Mouse (Mus musculus) lung, postnatal 0 days (tissue): Measurements from ENCODE around the gene Dus1l. TPM values are rescaled to one million over a fixed set of nuclear protein-coding genes. Genes with fewer than 3 reads are reported as not detected.
"Not testable (repeated sequence)": the region's sequence is repeated elsewhere in the genome, so short reads cannot be mapped to it uniquely, and the experiment has no call there.

Experiments used
- ATAC-seq: fragments of 200-750 bp; cut with Nextera tagmentation; 2 replicates; pipeline ENCODE4 v1.8.0; 2017; ENCODE audit warnings: moderate library complexity
- DNase-seq: peaks from one replicate; pipeline ENCODE4 v3.0.0-alpha.2; 2016; ENCODE audit warnings: low spot score
- H3K27ac ChIP-seq: fragments of 300-500 bp; sonication (generic); 2 replicates; pipeline ENCODE4 v1.5.1; 2014; ENCODE audit warnings: antibody characterized with exemption, mild to moderate bottlenecking, low read length, mixed read lengths
- H3K27me3 ChIP-seq: fragments of 300-500 bp; sonication (generic); replicated peaks from 2 replicates; pipeline ENCODE4 v1.6.1; 2014; ENCODE audit warnings: low read length, mixed read lengths; ENCODE audit not compliant: insufficient read depth
- H3K36me3 ChIP-seq: fragments of 300-500 bp; sonication (generic); 2 replicates; pipeline ENCODE4 v1.6.1; 2014; ENCODE audit warnings: low read length, mixed read lengths; ENCODE audit not compliant: insufficient read depth
- H3K4me1 ChIP-seq: fragments of 300-500 bp; sonication (generic); 2 replicates; pipeline ENCODE4 v1.6.1; 2014; ENCODE audit warnings: antibody characterized with exemption, low read depth, low read length, mixed read lengths; ENCODE audit not compliant: insufficient read depth
- H3K4me2 ChIP-seq: fragments of 300-500 bp; sonication (generic); replicated peaks from 2 replicates; pipeline ENCODE4 v1.6.1; 2014; ENCODE audit warnings: low read depth, mild to moderate bottlenecking, low read length, moderate library complexity, mixed read lengths
- H3K4me3 ChIP-seq: fragments of 300-500 bp; sonication (generic); 2 replicates; pipeline ENCODE4 v1.5.1; 2014; ENCODE audit warnings: low read depth, low read length
- H3K9ac ChIP-seq: fragments of 300-500 bp; sonication (generic); replicated peaks from 2 replicates; pipeline ENCODE4 v1.6.1; 2014; ENCODE audit warnings: low read depth, mild to moderate bottlenecking
- H3K9me3 ChIP-seq: fragments of 300-500 bp; sonication (generic); 2 replicates; pipeline ENCODE4 v1.6.1; 2016; ENCODE audit warnings: low read length, mixed read lengths
- CTCF ChIP-seq: IDR thresholded peaks from 2 replicates; pipeline ENCODE4 v1.5.1; 2016; ENCODE audit warnings: antibody characterized with exemption, mild to moderate bottlenecking
- EP300 ChIP-seq: IDR thresholded peaks from 2 replicates; pipeline ENCODE4 v1.6.1; 2016; ENCODE audit warnings: antibody characterized with exemption, mild to moderate bottlenecking, control low read depth
- WGBS: fragments of 180-500 bp; shearing (Covaris S2); extraction: QIAGEN DNeasy Blood & Tissue Kit; methylation state at CpG from one replicate; pipeline ENCODE4 v1.1.7; 2014; 5-methylcytosine and 5-hydroxymethylcytosine counted together
- polyA plus RNA-seq: library from polyadenylated mRNA; unstranded; fragments of >200 nt; fragmentation: Nextera tagmentation; extraction: Ambion mirVana; gene quantifications from 2 replicates; pipeline ENCODE4 v1.2.1, GENCODE M21; 2015

Dus1l gene
- polyA plus RNA-seq, 1 experiment from 2014 or later, result 43.1 TPM

GRCm38 (mm10) chr11:120775774-120776469 lies 20.3 kb downstream of the Dus1l start:
- TF ChIP-seq EP300, result no peak; the same call in 1 of the 2 replicates
- peak; percentile 100 for TF ChIP-seq CTCF
- H3K4me1 ChIP-seq, result no peaks in the 10 kb centered on the region
- DNase-seq (peak; percentile 96), ATAC-seq (peak; percentile 94)
- H3K9ac ChIP-seq, result no peak overlapping the region
- H3K36me3 ChIP-seq, result no peaks in the 10 kb centered on the region
- H3K4me2 ChIP-seq, result no peak overlapping the region
- H3K9me3 ChIP-seq, result no peaks in the 10 kb centered on the region
- no peak overlapping the region for H3K4me3 ChIP-seq
- no peaks in the 10 kb centered on the region for H3K27me3 ChIP-seq
- no peak overlapping the region for H3K27ac ChIP-seq
- WGBS, result 24% methylated on average over 15 of the region's 15 CpGs

DNA sequence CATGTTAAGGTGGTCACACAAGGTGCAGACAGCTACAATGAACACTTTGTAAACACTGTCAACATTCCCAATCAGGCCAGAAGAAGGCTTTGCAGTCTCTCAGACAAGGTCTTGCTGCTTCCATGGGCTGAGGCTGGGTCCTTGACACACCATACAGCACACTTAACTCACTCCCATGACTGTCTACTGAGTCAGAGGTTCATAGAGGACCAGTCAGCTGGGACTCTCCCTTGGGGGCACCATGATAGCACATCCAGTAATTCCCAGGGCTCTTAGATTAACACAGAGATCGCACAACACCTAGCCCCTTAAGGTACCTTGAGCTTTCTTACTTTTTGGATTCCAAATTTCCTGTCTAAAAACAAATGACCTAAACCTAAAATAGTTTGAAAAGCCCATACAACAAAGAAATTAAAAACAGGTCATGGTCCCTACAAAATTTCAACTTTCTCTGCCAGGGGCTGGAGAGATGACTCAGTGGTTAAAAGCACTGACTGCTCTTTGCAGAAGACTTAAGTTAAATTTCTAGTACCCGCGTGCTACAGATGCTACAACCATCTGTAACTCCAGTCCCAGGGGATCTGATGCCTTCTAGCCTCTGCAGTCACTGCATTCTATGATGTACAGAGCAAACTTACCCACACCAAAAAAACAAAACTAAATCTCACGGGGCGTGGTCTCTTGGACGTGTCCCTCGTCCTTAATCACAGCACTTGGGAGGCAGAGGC lies 22.6 kb downstream of the Dus1l start:
- no peaks in the 10 kb centered on the region for H3K9me3 ChIP-seq
- 91% methylated on average over 7 of the region's 7 CpGs for WGBS
- no peaks in the 10 kb centered on the region for H3K27me3 ChIP-seq
- no peaks in the 10 kb centered on the region for H3K4me1 ChIP-seq
- no peak for TF ChIP-seq EP300
- TF ChIP-seq CTCF, result no peak
- H3K4me2 ChIP-seq, result no peak overlapping the region
- DNase-seq (no peak), ATAC-seq (no peak)
- no peaks in the 10 kb centered on the region for H3K36me3 ChIP-seq
- H3K27ac ChIP-seq, result no peak overlapping the region
- H3K4me3 ChIP-seq, result no peak overlapping the region
- no peak overlapping the region for H3K9ac ChIP-seq

DNA sequence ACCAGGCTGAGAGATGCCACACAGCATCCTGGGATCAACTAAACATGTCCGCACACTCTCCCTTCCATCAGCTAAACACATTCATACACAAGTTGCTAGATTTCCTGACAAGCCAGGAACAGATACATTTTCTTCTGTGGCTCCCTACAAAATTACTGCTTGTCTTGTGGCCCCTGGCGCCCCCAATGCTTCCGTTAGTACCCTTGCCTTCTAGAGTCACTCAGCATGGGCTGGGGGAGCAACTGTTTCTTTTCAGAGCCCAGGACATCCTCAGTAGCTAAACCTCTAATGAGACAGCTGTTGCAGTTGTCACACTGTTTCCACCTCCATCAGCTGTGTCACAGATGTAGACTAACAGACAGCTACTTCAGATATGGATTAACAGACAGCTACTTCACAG lies 23.5 kb downstream of the Dus1l start:
- H3K9me3 ChIP-seq, result no peaks in the 10 kb centered on the region

DNA sequence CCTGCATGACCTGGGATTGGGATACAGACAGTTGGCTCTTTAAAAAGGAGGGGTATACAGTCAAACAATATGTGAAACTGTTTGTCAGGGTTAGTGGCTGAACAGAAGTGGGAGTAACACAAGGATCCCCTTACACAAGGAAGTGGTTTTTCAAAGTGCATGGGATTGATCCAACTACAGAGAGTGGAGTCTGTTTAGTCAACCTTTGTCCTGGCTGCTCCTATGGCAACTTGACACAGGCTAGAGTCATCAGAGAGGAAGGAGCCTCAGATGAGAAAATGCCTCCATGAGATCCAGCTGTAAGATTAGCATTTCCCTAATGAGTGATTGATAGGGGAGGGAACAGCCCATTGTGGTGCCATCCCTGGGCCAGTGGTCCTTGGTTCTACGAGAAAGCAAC lies 28.0 kb downstream of the Dus1l start:
- Histone ChIP-seq H3K4me1 (no peaks in the 10 kb centered on the region), H3K9ac (no peak overlapping the region), H3K9me3 (no peaks in the 10 kb centered on the region), H3K4me2 (no peak overlapping the region), H3K27me3 (no peaks in the 10 kb centered on the region), H3K36me3 (no peaks in the 10 kb centered on the region), H3K4me3 (no peak overlapping the region), H3K27ac (no peak overlapping the region)
- peak; percentile 55; the same call in 1 of the 2 replicates for ATAC-seq
- no peak for TF ChIP-seq EP300
- TF ChIP-seq CTCF, result no peak
- WGBS, result 64% methylated on average over 1 of the region's 1 CpGs
- DNase-seq, result peak; percentile 60

More for the DNA sequence above, 23.5 kb downstream of the Dus1l start:
- Histone ChIP-seq H3K4me2 (no peak overlapping the region), H3K4me1 (no peaks in the 10 kb centered on the region), H3K4me3 (no peak overlapping the region), H3K27me3 (no peaks in the 10 kb centered on the region), H3K27ac (no peak overlapping the region), H3K36me3 (no peaks in the 10 kb centered on the region), H3K9ac (no peak overlapping the region)
- 77% methylated on average over 3 of the region's 3 CpGs for WGBS
- ATAC-seq (no peak), DNase-seq (no peak)
- TF ChIP-seq CTCF (no peak), EP300 (no peak)

GRCm38 (mm10) chr11:120767023-120767422 lies 29.2 kb downstream of the Dus1l start:
- H3K27ac ChIP-seq, H3K4me2 ChIP-seq, H3K4me3 ChIP-seq, H3K36me3 ChIP-seq, H3K9ac ChIP-seq, H3K9me3 ChIP-seq, DNase-seq, ATAC-seq, H3K27me3 ChIP-seq, H3K4me1 ChIP-seq: not testable (repeated sequence)
- whole genome bisulfite sequencing, result 61% methylated on average over 3 of the region's 7 CpGs

DNA sequence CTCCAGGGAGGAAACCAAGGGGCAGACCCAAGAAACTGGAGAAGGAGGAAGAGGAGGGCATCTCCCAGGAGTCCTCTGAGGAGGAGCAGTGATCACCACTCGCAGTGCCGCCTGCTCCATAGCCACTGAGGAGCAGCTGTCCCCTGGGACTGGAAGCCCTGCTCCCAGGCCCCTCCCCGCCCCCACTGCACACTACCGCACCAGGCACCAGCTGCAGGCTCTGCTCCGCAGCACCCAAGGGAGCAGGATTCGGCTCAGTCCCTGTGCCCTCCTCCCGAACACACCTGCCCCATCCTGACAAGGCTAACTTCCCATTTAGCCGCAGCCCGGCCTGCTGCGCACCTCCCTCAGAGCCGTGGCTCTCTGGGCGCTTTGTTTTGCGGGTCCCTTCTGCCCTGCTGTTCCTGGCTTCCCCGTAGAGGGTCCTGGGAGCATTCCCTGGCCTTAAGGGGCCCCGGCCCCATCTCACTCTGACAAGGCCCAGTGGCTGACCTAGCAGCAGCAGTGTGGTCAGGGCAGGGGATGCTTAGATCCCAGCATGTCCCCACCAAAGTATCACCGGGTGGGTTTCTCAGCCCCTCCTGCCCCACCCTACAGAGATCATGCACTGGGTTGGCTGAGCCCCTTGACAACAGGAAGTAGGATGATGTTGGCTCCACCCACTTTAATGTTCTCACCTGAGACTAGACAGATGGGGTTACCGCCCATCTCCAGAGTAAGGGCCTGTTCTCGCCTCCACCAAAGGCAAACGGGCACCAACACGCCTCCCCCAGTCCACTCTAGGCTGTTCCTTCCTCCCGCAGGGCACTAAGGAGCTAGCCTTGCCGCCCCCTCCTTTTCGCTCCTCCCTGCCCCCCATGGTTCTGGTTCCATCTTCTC lies 32.8 kb downstream of the Dus1l start:
- 26% methylated on average over 2 of the region's 23 CpGs for whole genome bisulfite sequencing
- H3K9me3 ChIP-seq, H3K4me1 ChIP-seq, H3K27me3 ChIP-seq, H3K4me2 ChIP-seq, H3K4me3 ChIP-seq, H3K27ac ChIP-seq, H3K36me3 ChIP-seq, DNase-seq, H3K9ac ChIP-seq: not testable (repeated sequence)
- ATAC-seq, result peak; percentile 38

GRCm38 (mm10) chr11:120762672-120763041 lies 33.5 kb downstream of the Dus1l start, which contains the start of gene Hmga1b:
Gene Hmga1b (plus strand): TSS chr11:120762794.
- DNase-seq, H3K36me3 ChIP-seq, H3K9ac ChIP-seq, H3K4me3 ChIP-seq, H3K4me2 ChIP-seq, H3K27me3 ChIP-seq, H3K4me1 ChIP-seq, H3K9me3 ChIP-seq: not testable (repeated sequence)
- ATAC-seq, result peak; percentile 42; the same call in 1 of the 2 replicates
- peak within 1 kb of the TSS; percentile 54 for H3K27ac ChIP-seq
- WGBS, result 11% methylated on average over 13 of the region's 14 CpGs
